Mouse (Mus musculus): ENCODE data around the gene Mob3b.

- TF ChIP-seq GATA1 (IDR thresholded peaks at IDR 0.05; ENCODE audit: low read length) (no peak), TAL1 (IDR thresholded peaks at IDR 0.05; ENCODE audit: low read length) (no peak)
Observed at GRCm38 (mm10) chr4:35148326-35148725, 9.0 kb downstream of the Mob3b start.

Measured in erythroblast, embryonic 14.5 days (primary cell).